Mouse (Mus musculus) cerebellum, adult 8-10 months (tissue): ENCODE results near the gene Dnajb4.

Experiments used
- DNase-seq: peaks from one replicate; pipeline ENCODE4 v3.0.0; 2022

Gene Dnajb4

GRCm38 (mm10) chr3:152209967-152210634 is at the start of gene Dnajb4, which contains the start of gene Fubp1:
Dnajb4 (minus strand) TSS chr3:152210302.
Fubp1 (plus strand) TSS chr3:152210422.
- peak; percentile 100 for DNase-seq

DNA sequence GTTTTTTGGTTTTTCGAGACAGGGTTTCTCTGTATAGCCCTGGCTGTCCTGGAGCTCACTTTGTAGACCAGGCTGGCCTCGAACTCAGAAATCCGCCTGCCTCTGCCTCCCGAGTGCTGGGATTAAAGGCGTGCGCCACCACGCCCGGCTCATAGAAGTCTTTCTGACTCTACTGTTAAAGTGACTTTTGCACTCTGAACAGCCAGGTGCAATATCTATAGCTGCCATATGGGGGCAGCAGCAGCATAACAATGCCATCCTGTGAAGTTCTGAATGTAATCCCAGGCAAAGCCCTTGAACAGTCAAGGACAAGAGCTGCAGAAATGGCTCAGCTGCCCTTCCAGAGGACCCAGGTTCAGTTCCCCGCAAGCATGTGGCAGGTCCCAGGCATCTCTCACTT is 49.3 kb upstream of the Dnajb4 start:
- peak; percentile 48 for DNase-seq

- no peak for DNase-seq
These were observed 47.4 kb upstream of the Dnajb4 start for GRCm38 (mm10) chr3:152257528-152257927.

GRCm38 (mm10) chr3:152250487-152250886 is 40.4 kb upstream of the Dnajb4 start:
- no peak for DNase-seq

DNA sequence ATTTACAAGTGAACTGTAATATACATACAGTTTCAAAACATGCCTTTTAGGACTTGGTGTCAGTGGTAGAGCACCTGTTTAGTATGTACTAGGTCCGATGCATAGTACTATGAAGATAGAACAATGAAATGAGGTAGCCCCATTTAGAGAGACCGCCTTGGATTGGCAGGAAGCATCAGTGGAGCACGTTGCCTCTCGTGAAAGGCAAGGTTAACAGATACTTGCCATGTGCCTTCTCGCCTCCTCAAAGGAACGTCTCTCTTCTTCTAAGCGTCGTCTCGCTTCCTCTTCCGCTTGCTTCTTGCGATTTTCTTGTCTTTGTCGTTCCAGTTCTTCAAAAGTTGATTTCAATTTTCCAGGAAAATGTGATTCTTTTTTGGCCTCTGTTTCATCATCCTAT is 37.6 kb upstream of the Dnajb4 start:
- DNase-seq: no peak

GRCm38 (mm10) chr3:152245273-152245910 is 35.3 kb upstream of the Dnajb4 start:
- no peak for DNase-seq

GRCm38 (mm10) chr3:152243304-152243703 is 33.2 kb upstream of the Dnajb4 start:
- no peak for DNase-seq

DNA sequence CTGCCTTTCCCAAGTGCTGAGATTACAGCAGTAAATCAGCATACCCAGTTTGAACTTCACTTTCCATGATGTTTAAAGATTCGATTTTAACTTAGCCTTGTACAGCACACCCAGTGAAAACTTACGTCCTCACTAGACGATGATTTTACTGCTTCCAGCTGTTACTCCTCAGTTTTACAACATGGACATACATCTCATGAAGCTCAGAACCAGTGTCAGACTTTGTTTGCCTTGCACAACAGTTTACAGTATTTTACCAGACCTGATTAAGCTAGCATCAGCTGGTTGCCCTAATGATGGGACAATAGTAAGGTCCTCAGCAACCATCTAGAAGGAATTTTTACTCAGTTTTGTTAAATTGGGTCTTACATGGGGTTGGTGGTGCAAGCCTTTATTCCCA is 31.0 kb upstream of the Dnajb4 start:
- DNase-seq: no peak

DNA sequence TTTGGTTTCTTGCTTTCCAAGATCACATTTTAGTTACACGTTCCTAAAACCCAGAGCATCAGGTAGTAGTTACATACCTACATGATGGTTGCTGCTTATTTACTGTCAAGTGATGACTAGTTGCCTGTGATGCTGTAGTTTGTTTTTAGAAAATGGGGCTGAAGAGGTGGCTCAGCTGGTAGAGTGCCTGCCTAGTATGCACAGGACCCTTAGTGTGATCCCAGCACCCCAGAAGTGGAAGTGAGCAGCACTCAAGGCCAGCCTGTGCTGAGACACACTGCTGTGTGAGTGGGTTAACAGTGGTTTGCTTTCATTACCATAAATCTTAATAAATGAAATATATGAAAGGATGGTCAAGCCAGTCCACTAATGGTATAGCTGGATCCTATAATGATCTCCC is 29.5 kb upstream of the Dnajb4 start:
- no peak for DNase-seq

DNA sequence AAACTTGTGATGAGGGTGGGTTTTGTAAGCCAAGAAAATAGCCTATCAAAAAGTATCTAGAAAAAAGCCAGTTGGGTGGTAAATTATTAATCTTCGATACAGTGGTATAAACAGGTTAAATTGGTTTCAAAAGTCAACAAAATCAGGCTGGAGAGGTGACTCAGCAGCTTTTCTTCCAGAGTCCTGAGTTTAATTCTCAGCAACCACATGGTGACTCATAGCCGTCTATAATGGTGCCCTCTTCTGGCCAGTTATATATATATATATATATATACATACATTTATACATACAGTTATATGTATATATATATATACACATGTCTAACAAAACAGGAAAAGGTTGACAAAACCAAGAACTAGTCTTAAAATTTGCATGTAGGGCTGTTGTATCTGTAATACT is 28.7 kb upstream of the Dnajb4 start:
- DNase-seq: no peak

DNA sequence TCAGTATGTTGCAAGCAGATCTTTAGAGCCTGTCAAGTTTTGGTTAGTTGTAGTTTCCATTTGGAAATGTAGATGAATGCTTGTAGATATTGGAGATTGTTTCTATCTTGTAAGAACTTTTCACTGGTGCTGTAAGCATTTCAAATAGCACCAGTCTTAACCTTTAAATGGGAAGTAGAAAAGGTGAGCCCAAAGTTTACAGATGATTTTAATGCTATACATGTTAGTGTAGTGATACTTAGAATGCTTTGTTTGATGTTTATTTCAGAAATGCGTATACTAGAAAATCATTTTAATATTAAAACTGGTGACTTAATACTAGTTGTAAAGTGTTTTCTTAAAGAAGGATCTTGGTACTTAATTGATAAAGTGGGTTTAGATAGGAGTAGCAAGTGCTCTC is 25.7 kb upstream of the Dnajb4 start:
- no peak for DNase-seq

GRCm38 (mm10) chr3:152235238-152235637 is 25.1 kb upstream of the Dnajb4 start:
- no peak for DNase-seq

DNA sequence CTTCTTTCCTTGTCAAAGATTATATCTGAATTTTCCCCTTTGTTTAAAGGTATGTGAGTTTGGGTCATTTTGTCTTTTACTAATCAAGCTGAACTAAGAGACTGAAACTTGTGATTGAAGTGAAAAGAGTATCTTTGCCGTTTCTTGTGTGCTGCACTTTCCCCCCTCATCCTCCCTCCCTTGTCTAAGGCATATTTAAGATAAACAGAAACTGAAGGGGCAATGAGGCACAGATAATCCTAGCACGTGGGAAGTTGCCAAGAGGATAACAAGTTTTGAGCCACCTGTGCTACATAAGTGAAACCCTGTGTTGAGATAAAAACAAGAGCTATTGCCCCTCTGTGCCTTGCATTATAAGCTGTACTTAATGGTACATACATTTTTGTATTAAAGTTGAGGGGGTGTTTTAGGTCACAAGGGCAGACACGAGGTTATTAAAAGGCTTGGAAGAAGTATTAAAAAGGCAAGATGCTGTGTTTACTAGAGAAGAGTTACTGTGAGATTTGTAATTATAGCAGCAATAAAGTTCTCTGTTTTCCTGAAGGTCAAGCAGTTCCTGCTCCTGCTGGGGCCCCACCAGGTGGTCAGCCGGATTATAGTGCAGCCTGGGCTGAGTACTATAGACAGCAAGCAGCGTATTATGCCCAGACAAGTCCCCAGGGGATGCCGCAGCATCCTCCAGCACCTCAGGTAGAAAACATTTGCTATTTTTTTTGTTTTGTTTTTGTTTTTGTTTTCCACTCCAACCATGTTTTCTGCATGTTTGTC is 21.4 kb upstream of the Dnajb4 start:
- DNase-seq: no peak

- DNase-seq: no peak
These were observed 19.2 kb upstream of the Dnajb4 start for GRCm38 (mm10) chr3:152229271-152229670.

DNA sequence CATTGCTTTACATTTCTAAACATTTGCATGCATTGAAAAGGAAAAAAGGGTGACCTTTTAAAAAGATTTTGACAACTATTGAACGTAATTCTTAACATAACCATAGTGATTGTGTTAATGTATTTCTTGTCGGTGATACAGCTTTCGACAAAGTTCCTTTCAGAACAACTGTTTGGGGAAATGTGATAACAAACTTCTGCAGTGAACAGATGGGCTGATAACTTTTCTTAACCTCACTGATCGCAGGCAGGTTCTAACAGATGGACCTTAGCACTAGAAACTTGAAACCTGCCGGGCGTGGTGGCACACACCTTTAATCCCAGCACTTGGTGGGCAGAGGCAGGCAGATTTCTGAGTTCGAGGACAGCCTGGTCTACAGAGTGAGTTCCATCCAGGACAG is 18.7 kb upstream of the Dnajb4 start:
- DNase-seq: no peak

GRCm38 (mm10) chr3:152225906-152226305 is 15.8 kb upstream of the Dnajb4 start:
- DNase-seq: no peak

DNA sequence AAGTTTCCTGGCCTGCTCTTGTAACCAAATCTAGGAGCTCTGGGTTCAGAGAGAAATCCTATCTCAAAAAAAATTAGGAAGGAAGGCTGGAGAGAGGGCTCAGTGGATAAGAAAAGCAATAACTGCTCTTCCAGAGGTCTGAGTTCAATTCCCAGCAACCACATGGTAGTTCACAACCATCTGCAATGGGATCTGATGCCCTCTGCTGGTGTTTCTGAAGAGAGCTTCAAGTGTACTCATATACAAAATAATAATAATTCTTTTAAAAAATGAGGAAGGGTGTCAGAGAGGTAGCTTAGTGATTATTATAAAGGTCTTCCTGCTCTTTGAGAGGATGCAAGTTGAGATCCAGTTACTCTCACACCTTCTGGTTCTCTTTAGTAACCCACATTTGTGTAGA is 14.8 kb upstream of the Dnajb4 start:
- DNase-seq: no peak

DNA sequence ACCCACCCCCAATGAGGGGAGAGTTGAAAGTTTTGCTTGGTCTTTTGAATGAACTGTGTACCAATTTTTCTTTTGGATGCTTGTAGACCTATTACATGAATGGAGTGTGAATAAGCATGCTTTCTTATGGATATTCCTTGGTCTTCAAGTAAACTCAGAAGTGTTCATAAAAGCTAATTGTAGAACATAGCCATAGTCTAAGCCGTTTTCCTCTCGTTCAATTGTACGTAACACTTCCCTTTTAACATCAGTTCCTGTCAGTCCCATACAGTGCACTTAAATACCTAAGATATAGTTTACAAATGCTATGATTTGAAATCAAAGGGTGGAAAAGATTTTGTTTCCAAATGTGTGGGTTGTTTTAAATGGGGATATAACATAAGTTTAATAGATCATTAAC is 3.3 kb upstream of the Dnajb4 start:
- DNase-seq: no peak

DNA sequence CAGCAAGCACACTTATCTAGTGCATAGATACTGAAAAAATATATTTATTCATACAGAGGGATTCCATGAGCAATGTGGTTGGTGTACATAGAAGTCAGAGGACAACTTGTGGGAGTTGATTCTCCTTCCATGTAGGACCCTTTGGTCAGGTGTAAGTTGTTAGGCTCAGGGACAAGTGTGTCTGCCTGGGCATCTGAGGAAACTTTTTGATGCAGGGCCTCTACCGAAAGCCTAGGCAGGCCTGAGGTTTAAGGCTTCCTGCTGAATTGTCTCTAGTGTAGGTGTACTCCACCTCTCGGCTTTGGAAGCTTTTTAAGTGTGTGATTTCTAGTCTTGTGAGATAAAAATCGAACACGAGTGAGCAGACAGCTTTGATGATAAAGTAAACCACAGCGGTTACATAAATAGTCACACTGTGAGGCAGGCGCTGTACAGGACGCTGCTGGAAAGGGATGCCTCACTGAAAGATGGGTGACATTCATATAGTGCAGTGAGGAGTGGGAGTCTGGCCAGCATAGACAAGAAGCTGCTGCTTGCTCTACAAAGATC is 1.7 kb upstream of the Dnajb4 start:
- no peak for DNase-seq

GRCm38 (mm10) chr3:152210728-152211391 is 758 bp upstream of the Dnajb4 start:
- peak; percentile 66 for DNase-seq

- peak; percentile 31 for DNase-seq
These were observed 730 bp downstream of the Dnajb4 start for GRCm38 (mm10) chr3:152209177-152209966.
